Mouse (Mus musculus) embryonic facial prominence, embryonic 14.5 days (tissue): ENCODE measurements around the gene Stac3. TPM values are rescaled to one million over a fixed set of nuclear protein-coding genes. Genes with fewer than 3 reads are reported as not detected.

ENCODE experiments used
- ATAC-seq: fragments of 200-750 bp; cut with Nextera tagmentation; 2 replicates; pipeline ENCODE4 v1.8.0; 2017; ENCODE audit warnings: low read depth, moderate number of reproducible peaks, moderate TSS enrichment
- DNase-seq: peaks from one replicate; pipeline ENCODE4 v3.0.0-alpha.2; 2015; ENCODE audit warnings: low spot score
- H3K27ac ChIP-seq: fragments of 300-500 bp; sonication (generic); replicated peaks from 2 replicates; pipeline ENCODE4 v1.5.1; 2014; ENCODE audit warnings: low read depth, mild to moderate bottlenecking, low read length, moderate library complexity
- H3K27me3 ChIP-seq: fragments of 300-500 bp; sonication (generic); replicated peaks from 2 replicates; pipeline ENCODE4 v1.6.1; 2014; ENCODE audit warnings: low read length; ENCODE audit not compliant: control insufficient read depth, insufficient read depth
- H3K36me3 ChIP-seq: fragments of 300-500 bp; sonication (generic); 2 replicates; pipeline ENCODE4 v1.6.1; 2014; ENCODE audit warnings: low read length, mixed read lengths; ENCODE audit not compliant: control insufficient read depth, insufficient read depth
- H3K4me1 ChIP-seq: fragments of 300-500 bp; sonication (generic); 2 replicates; pipeline ENCODE4 v1.6.1; 2014; ENCODE audit warnings: antibody characterized with exemption, low read length; ENCODE audit not compliant: control insufficient read depth, insufficient read depth
- H3K4me2 ChIP-seq: fragments of 300-500 bp; sonication (generic); 2 replicates; pipeline ENCODE4 v1.6.1; 2014; ENCODE audit warnings: low read depth, mild to moderate bottlenecking, low read length, moderate library complexity, mixed read lengths
- H3K4me3 ChIP-seq: fragments of 300-500 bp; sonication (generic); 2 replicates; pipeline ENCODE4 v1.5.1; 2014; ENCODE audit warnings: low read depth, mild to moderate bottlenecking, low read length
- H3K9ac ChIP-seq: fragments of 300-500 bp; sonication (generic); 2 replicates; pipeline ENCODE4 v1.6.1; 2014; ENCODE audit warnings: low read depth, mild to moderate bottlenecking, low read length, moderate library complexity, mixed read lengths
- H3K9me3 ChIP-seq: fragments of 300-500 bp; sonication (generic); 2 replicates; pipeline ENCODE4 v1.6.1; 2016; ENCODE audit warnings: low read length; ENCODE audit not compliant: control insufficient read depth
- WGBS: fragments of 180-500 bp; shearing (Covaris S2); extraction: QIAGEN DNeasy Blood & Tissue Kit; methylation state at CpG from one replicate; pipeline ENCODE4 v1.1.7; 2014; 5-methylcytosine and 5-hydroxymethylcytosine counted together
- polyA plus RNA-seq: library from polyadenylated mRNA; unstranded; fragments of >200 nt; fragmentation: Nextera tagmentation; extraction: Ambion mirVana; gene quantifications from 2 replicates; pipeline ENCODE4 v1.2.1, GENCODE M21; 2014

Stac3 gene
- polyA plus RNA-seq, 1 experiment from 2014 or later: 5.2 TPM

DNA sequence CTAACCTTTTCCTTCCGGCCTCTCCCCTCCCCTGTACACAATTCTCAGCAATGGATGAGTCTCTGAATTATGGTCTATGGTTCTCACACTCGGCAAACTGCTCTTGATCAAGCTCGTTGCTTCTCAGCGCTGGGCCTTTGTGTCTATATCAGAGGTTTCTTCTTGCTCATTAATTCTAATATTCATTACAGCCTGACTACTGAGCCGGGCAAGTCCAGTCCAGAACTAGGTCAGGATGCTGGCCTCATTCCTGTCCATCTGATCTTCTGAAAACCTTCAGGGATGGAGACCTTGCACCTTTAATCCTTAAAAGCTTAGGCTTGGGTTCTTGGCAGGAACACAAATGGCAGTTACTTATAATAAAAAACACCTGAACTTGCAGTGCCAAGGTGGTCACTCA is 2.0 kb upstream of the Stac3 start:
- Histone ChIP-seq H3K9me3 (no peaks in the 10 kb centered on the region), H3K4me3 (no peak overlapping the region), H3K27ac (no peak overlapping the region), H3K4me2 (no peak overlapping the region), H3K9ac (no peak overlapping the region), H3K27me3 (no peaks in the 10 kb centered on the region), H3K4me1 (no peaks in the 10 kb centered on the region), H3K36me3 (peaks cover 66% of the 10 kb centered on the region)
- ATAC-seq (no peak), DNase-seq (no peak)
- WGBS: 78% methylated on average over 5 of the region's 5 CpGs

GRCm38 (mm10) chr10:127500042-127500441 is 1.4 kb upstream of the Stac3 start:
- H3K4me2 ChIP-seq: no peak overlapping the region
- DNase-seq (no peak), ATAC-seq (no peak)
- no peaks in the 10 kb centered on the region for H3K4me1 ChIP-seq
- peaks cover 63% of the 10 kb centered on the region for H3K36me3 ChIP-seq
- no peak overlapping the region for H3K27ac ChIP-seq
- H3K9me3 ChIP-seq: no peaks in the 10 kb centered on the region
- no peaks in the 10 kb centered on the region for H3K27me3 ChIP-seq
- 76% methylated on average over 4 of the region's 4 CpGs for WGBS
- H3K9ac ChIP-seq: no peak overlapping the region
- no peak overlapping the region for H3K4me3 ChIP-seq

DNA sequence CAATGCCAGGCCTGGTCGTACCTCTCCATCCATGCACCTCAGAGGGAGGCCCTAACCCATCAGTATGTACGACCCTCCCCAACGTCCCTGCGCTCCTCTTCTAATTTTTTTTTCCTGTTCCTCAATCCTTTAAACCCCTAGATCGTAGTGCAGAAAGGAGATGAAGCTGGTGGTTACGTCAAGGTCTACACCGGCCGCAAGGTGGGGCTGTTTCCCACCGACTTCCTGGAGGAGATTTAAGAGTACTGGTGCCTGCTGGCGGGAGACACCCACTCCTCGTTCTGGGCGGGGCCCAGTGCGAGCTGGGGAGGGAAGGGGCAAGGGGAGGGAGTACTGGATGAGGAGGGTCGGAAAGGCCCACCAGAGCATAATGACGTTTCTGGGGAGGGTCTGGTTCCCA is 6.8 kb downstream of the Stac3 start:
- Histone ChIP-seq H3K36me3 (peaks cover 13% of the 10 kb centered on the region), H3K4me2 (peak overlapping the region; percentile 62), H3K9ac (no peak overlapping the region), H3K4me3 (peak overlapping the region; percentile 37; the same call in 1 of the 2 replicates), H3K9me3 (no peaks in the 10 kb centered on the region), H3K27ac (no peak overlapping the region), H3K4me1 (peaks cover 31% of the 10 kb centered on the region), H3K27me3 (peaks cover 58% of the 10 kb centered on the region)
- DNase-seq (peak; percentile 72), ATAC-seq (0 out of 2 replicates have a peak, but pooled peaks have one; percentile 0)
- WGBS: 4% methylated on average over 15 of the region's 15 CpGs

DNA sequence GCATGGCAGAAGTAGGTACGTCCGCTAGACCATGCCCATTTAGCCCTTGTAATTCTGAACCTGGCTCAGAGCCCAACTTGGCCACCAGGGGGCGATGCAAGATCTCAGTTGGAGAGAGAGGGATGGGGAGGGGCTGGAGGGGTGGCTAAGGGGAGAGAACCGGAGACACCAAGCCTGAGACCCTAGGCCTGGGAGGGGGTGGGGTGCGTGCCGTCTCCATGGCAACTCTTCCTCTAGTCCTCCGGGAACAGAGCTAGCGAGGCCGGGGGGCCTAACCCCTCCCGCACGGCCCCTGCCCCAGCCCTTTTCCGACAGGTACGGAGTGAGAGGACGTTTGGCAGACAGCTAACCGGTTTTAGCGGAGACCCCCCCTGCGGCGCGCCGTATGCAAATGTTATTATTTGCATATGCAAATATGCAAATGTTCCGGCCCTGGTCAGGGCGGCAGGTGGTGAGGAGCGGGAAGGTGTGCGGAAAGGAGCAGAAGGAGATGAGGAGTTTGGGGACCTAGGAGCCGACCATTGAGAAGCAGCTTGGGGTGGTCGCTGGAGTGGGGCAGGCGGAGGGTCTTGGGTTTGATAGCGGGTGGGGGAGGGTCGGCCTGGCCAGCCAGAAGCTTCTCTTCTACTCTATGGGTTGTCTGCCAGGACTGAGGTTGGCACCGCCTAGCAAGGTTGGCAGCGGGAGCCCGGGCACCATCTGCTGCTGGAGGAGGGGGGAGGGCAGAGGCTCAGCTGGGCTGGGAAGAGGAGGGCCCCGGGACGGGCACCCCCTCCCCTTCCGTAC is 7.8 kb downstream of the Stac3 start:
- H3K9me3 ChIP-seq: no peaks in the 10 kb centered on the region
- 0% methylated on average over 32 of the region's 35 CpGs for WGBS
- ATAC-seq: peak; percentile 41
- H3K27ac ChIP-seq: no peak overlapping the region
- H3K4me3 ChIP-seq: peak overlapping the region; percentile 37
- peak overlapping the region; percentile 62 for H3K4me2 ChIP-seq
- peaks cover 68% of the 10 kb centered on the region for H3K27me3 ChIP-seq
- H3K4me1 ChIP-seq: peaks cover 41% of the 10 kb centered on the region
- peaks cover 5% of the 10 kb centered on the region for H3K36me3 ChIP-seq
- H3K9ac ChIP-seq: peak overlapping the region; percentile 11; the same call in 1 of the 2 replicates
- peak; percentile 91 for DNase-seq

DNA sequence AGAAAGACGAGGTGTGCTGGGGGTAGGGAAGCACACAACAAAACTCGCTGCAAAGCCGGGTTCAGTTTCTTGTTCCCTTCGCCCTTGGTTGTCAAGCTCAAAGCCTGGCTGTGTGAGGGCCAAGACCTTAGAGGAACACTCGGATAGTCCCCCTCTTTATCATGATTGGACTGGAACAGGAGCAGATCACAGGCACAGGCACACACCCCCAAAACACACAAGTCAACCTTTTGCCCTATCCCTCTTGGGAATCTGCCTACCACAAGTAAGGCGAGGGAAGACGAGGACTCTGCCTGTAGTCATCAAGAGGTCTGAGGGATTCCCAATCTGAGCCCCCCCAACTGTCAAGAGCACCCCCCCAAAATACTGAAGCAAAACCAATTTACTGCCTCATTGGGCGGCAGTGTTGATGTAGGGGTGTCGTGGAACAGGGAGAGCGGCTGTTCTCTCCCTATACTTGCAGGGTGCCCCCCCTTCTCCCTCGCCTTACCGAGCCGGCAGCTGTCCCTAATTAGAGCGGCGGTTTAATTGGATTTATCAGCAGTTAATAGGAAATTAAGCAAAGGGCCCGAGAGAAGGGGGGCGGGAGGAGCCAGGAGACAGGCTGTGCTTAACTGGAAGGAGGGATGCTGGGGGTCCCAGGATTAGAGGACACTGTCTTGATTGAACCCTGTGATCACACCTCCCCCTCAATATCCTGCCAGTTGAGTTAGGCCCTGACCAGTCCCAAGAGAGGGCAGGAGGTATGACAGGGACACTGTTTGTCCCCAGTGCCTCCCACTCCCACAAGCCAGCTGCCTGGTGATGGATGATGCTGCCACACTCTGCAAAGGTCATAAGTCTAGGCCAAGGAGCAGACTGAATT is 8.6 kb downstream of the Stac3 start:
- Histone ChIP-seq H3K4me1 (peaks cover 43% of the 10 kb centered on the region), H3K27me3 (peaks cover 77% of the 10 kb centered on the region), H3K9ac (no peak overlapping the region), H3K4me3 (peak overlapping the region; percentile 37), H3K9me3 (no peaks in the 10 kb centered on the region), H3K27ac (no peak overlapping the region), H3K4me2 (peak overlapping the region; percentile 62), H3K36me3 (no peaks in the 10 kb centered on the region)
- ATAC-seq: no peak
- DNase-seq: peak; percentile 42
- 15% methylated on average over 17 of the region's 17 CpGs for WGBS

DNA sequence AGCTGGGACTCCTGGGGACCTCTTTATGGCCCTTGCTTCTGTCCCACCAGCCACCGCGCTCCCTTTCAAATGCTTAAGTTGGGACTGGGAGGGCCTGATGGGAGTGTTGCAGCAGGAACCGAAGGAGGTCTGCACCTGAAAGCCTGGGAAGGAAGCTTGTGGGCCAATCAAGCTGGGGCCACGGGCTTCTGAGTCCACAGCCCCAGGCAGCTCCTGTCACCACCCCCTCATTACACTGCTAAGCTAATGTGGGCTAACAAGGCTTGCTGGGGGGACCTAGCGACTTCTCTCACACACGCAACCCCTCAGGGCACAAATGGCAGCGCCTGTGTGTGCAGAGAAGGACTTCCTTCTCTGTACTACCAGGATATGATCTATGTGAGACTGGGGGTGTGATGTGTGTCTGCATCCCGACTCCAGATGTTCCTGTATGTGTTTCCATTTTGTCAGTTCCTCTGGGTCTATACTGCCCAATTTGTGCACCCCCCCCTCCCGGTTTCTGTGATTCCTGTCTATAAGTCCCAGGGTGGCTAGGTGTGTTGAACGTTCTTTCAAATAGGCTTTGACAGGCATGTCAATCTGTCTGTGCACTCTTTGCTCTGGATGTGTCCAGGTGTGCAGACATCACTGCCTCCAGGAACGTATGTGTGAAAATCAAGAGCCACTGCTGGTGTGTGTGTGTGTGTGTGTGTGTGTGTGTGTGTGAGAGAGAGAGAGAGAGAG is 9.6 kb downstream of the Stac3 start:
- H3K27ac ChIP-seq: no peak overlapping the region
- no peak for ATAC-seq
- no peaks in the 10 kb centered on the region for H3K36me3 ChIP-seq
- H3K9ac ChIP-seq: no peak overlapping the region; the same call in 1 of the 2 replicates
- H3K4me1 ChIP-seq: peaks cover 46% of the 10 kb centered on the region
- H3K27me3 ChIP-seq: peaks cover 86% of the 10 kb centered on the region
- peak overlapping the region; percentile 49 for H3K4me3 ChIP-seq
- peak overlapping the region; percentile 95 for H3K4me2 ChIP-seq
- WGBS: 13% methylated on average over 10 of the region's 11 CpGs
- peak; percentile 35 for DNase-seq
- H3K9me3 ChIP-seq: no peaks in the 10 kb centered on the region

GRCm38 (mm10) chr10:127511634-127512306 is 10.3 kb downstream of the Stac3 start:
- H3K4me1 ChIP-seq: peaks cover 52% of the 10 kb centered on the region
- peak; percentile 71 for DNase-seq
- ATAC-seq: 0 out of 2 replicates have a peak, but pooled peaks have one; percentile 4

GRCm38 (mm10) chr10:127512307-127512666 is 10.8 kb downstream of the Stac3 start:
- no peak for DNase-seq
- no peaks in the 10 kb centered on the region for H3K9me3 ChIP-seq
- 0 out of 2 replicates have a peak, but pooled peaks cover 3% of the 10 kb centered on the region for H3K36me3 ChIP-seq
- ATAC-seq: no peak; the same call in 1 of the 2 replicates
- peaks cover 56% of the 10 kb centered on the region for H3K4me1 ChIP-seq
- H3K27ac ChIP-seq: no peak overlapping the region
- peak overlapping the region; percentile 57 for H3K9ac ChIP-seq
- WGBS: 1% methylated on average over 7 of the region's 7 CpGs
- H3K4me3 ChIP-seq: peak overlapping the region; percentile 49
- H3K4me2 ChIP-seq: peak overlapping the region; percentile 95
- H3K27me3 ChIP-seq: peaks cover 84% of the 10 kb centered on the region

More at GRCm38 (mm10) chr10:127511634-127512306, 10.3 kb downstream of the Stac3 start:
- 1% methylated on average over 40 of the region's 46 CpGs for WGBS
- H3K9ac ChIP-seq: peak overlapping the region; percentile 57
- H3K27me3 ChIP-seq: peaks cover 89% of the 10 kb centered on the region
- no peak overlapping the region; the same call in 1 of the 2 replicates for H3K27ac ChIP-seq
- peak overlapping the region; percentile 95 for H3K4me2 ChIP-seq
- peak overlapping the region; percentile 49 for H3K4me3 ChIP-seq
- H3K36me3 ChIP-seq: no peaks in the 10 kb centered on the region
- H3K9me3 ChIP-seq: no peaks in the 10 kb centered on the region
